In the genomic region with DNA sequence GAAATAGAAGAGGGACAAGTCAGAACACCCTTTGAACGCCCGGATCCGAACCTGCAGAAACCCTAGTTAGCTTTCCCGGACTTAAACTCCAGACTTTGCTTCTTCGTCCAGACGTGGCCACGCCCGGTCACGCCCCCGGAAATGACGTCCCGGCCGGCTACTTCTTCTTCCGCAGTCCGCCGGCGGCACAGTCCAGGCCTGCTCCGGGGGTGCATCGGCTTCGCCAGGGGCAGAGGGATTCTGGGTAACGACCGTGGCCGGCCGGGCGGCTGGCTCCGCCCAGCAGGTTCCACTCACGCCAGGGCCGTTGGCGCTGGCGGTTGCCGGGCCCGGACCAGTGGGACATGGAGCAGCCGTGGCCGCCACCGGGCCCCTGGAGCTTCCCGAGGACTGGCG, we compare ENCODE assay signal across 1 mouse cellular context.
A peak's percentile ranks its signal among the peaks of the same experiment; 100 is the strongest.
TF ChIP-seq lines count a peak whose summit lies in the region.

A gene (plus strand): TSS at position 159 of the 396 bp plus-strand sequence.

TF ChIP-seq in CH12.LX, 34 proteins besides CTCF, POLR2A, EP300 and RAD21 (continued from another document):
- TF ChIP-seq MXI1 (IDR thresholded peaks at IDR 0.05; ENCODE audit: low read depth, low read length) = peak; percentile 68; the same call in 1 of the 2 replicates
- TF ChIP-seq CHD1 (IDR thresholded peaks at IDR 0.05; ENCODE audit: low read depth, low read length) = no peak; the same call in 1 of the 2 replicates
- TF ChIP-seq ZKSCAN1 (IDR thresholded peaks at IDR 0.05; ENCODE audit: borderline replicate concordance, low read depth, low read length) = no peak
- TF ChIP-seq ETS1 (conservative IDR thresholded peaks at IDR 0.05; ENCODE audit: low read depth, low read length) = 0 out of 2 replicates have a peak, but pooled peaks have one; percentile 23
- TF ChIP-seq TCF12 (IDR thresholded peaks at IDR 0.05; ENCODE audit: low read depth, low read length) = peak; percentile 77
- no peak for TF ChIP-seq JUN (IDR thresholded peaks at IDR 0.05; ENCODE audit: insufficient read depth, low read depth, low read length)
- TF ChIP-seq MAFK (IDR thresholded peaks at IDR 0.05; ENCODE audit: insufficient replicate concordance, low read length) = no peak
- no peak for TF ChIP-seq JUND (conservative IDR thresholded peaks at IDR 0.05; ENCODE audit: low read depth, low read length)
- 0 out of 2 replicates have a peak, but pooled peaks have one; percentile 33 for TF ChIP-seq E2F4 (IDR thresholded peaks at IDR 0.05; ENCODE audit: insufficient replicate concordance, low read depth, low read length)
- TF ChIP-seq TBP (conservative IDR thresholded peaks at IDR 0.05; ENCODE audit: low read depth, low read length) = peak; percentile 81
- peak; percentile 51 for TF ChIP-seq BHLHE40 (IDR thresholded peaks at IDR 0.05; ENCODE audit: low read depth, low read length)
- peak; percentile 90 for TF ChIP-seq NELFE (IDR thresholded peaks at IDR 0.05; ENCODE audit: low read depth, low read length)
- peak; percentile 83 for TF ChIP-seq HCFC1 (IDR thresholded peaks at IDR 0.05; ENCODE audit: low read depth, low read length)
- TF ChIP-seq USF1 (IDR thresholded peaks at IDR 0.05; ENCODE audit: low read depth, low read length) = peak; percentile 22
- no peak for TF ChIP-seq SMC3 (IDR thresholded peaks at IDR 0.05; ENCODE audit: low read depth, low read length)
- peak; percentile 89 for TF ChIP-seq ZMIZ1 (IDR thresholded peaks at IDR 0.05; ENCODE audit: low read depth, low read length)
- TF ChIP-seq ZC3H11A (IDR thresholded peaks at IDR 0.05; ENCODE audit: low read depth, low read length) = no peak
- TF ChIP-seq GABPA (IDR thresholded peaks at IDR 0.05; ENCODE audit: insufficient replicate concordance, low read depth, low read length) = no peak; the same call in 1 of the 2 replicates
- no peak for TF ChIP-seq USF2 (conservative IDR thresholded peaks at IDR 0.05; ENCODE audit: low read depth, low read length)
- TF ChIP-seq KAT2A (IDR thresholded peaks at IDR 0.05; ENCODE audit: insufficient replicate concordance, low read length) = no peak
- peak; percentile 48; the same call in 1 of the 2 replicates for TF ChIP-seq RCOR1 (conservative IDR thresholded peaks at IDR 0.05; ENCODE audit: low read depth, low read length)
- peak; percentile 81; the same call in 1 of the 2 replicates for TF ChIP-seq MAZ (IDR thresholded peaks at IDR 0.05; ENCODE audit: low read depth, low read length)
- TF ChIP-seq ELF1 (IDR thresholded peaks at IDR 0.05; ENCODE audit: low read depth, low read length) = peak; percentile 95
- no peak for TF ChIP-seq UBTF (IDR thresholded peaks at IDR 0.05; ENCODE audit: low read depth, low read length)
- TF ChIP-seq POLR2AphosphoS2 (IDR thresholded peaks at IDR 0.05; ENCODE audit: low read depth, low read length) = peak; percentile 60; the same call in 1 of the 2 replicates
